In the genomic region with DNA sequence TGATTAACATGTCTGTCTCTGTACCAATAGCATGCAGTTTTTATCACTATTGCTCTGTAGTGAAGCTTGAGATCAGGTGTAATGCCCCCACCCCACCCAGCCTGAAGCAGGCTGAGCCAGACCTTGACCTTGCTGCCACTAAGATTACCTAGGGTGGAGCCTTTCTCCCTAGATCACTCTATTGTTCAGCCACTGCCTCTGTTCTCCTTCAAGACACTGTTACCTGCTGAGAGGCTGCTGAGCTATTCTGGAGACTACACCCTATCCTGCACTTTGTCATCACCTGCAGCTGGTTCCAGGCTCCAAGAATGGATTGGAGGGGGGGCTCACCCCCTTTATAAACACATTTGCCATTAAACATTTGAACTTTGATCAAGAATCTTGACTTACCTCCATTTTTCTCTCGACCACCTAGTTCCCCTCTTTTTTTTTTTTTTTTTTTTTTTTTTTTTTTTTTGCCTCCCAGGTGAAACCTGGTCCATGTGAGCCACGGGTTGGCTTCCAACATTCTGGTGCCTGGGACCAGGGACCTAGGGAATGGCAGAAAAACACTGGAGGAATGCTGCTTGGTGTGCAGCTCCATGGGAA, we compare ENCODE assay signal across 40 mouse cellular contexts. TPM values are rescaled to one million over a fixed set of nuclear protein-coding genes. Genes with fewer than 3 reads are reported as not detected.
"Had no signal": no experiment of that assay in that cellular context is flagged by ENCODE, and none has a peak within 500 bp of the region (broad histone marks: within the 10 kb centered on the region; RNA-seq: fewer than 3 reads in every experiment).

No protein-coding gene starts in this region.

- DNase-seq: gastrocnemius, postnatal 10 days; gastrocnemius, postnatal 25 days; heart, adult 18-20 months; heart, postnatal 10 days; heart, postnatal 4 days; kidney, adult 18-20 months; kidney, adult 8-10 months; kidney, postnatal 10 days; kidney, postnatal 25 days; kidney, postnatal 4 days; liver; liver, embryonic 13.5 days had no signal

- ATAC-seq: hindbrain, embryonic 16.5 days; inflammation-experienced regulatory T-cells, adult 6 months; intestine, embryonic 15.5 days; intestine, postnatal 0 days had no signal

- H3K9me3 ChIP-seq: hindbrain, embryonic 12.5 days; intestine, embryonic 15.5 days; limb, embryonic 10.5 days; liver, embryonic 13.5 days had no signal

- H3K27me3 ChIP-seq: heart, embryonic 12.5 days; hindbrain, embryonic 12.5 days; intestine, embryonic 15.5 days; limb, embryonic 12.5 days; liver, embryonic 13.5 days had no signal

- H3K27ac ChIP-seq: heart, embryonic 10.5 days; hindbrain, embryonic 10.5 days; hindbrain, embryonic 12.5 days; hindbrain, embryonic 14.5 days; intestine, embryonic 15.5 days; layer of hippocampus, adult 2 months; left cerebral cortex, adult 2 months; limb, embryonic 10.5 days; limb, embryonic 12.5 days; liver, embryonic 13.5 days had no signal

- H3K4me1 ChIP-seq: heart, embryonic 10.5 days; heart, embryonic 12.5 days; hindbrain, embryonic 10.5 days; hindbrain, embryonic 12.5 days; intestine, embryonic 15.5 days; limb, embryonic 10.5 days; limb, embryonic 12.5 days; liver, embryonic 13.5 days had no signal

- H3K36me3 ChIP-seq: heart, embryonic 10.5 days; heart, embryonic 12.5 days; hindbrain, embryonic 10.5 days; hindbrain, embryonic 12.5 days; intestine, embryonic 15.5 days; limb, embryonic 10.5 days; limb, embryonic 12.5 days; liver, embryonic 13.5 days had no signal

- H3K4me2 ChIP-seq: heart, embryonic 12.5 days; hindbrain, embryonic 12.5 days; hindbrain, embryonic 14.5 days; intestine, embryonic 15.5 days; limb, embryonic 12.5 days; liver, embryonic 11.5 days; liver, embryonic 13.5 days had no signal

- H3K9ac ChIP-seq: heart, embryonic 12.5 days; hindbrain, embryonic 12.5 days; hindbrain, embryonic 14.5 days; intestine, embryonic 15.5 days; limb, embryonic 12.5 days; liver, embryonic 13.5 days had no signal

- H3K4me3 ChIP-seq: heart, embryonic 10.5 days; heart, embryonic 12.5 days; hindbrain, embryonic 10.5 days; hindbrain, embryonic 12.5 days; intestine, embryonic 15.5 days; layer of hippocampus, adult 2 months; left cerebral cortex, adult 2 months; limb, embryonic 10.5 days; limb, embryonic 12.5 days; liver, embryonic 13.5 days had no signal

RNA-seq across cellular contexts. Expression of a gene that starts 28.3 kb away (rescaled TPM):
- total RNA-seq: gastrocnemius, adult 18-20 months; gastrocnemius, postnatal 10 days; gastrocnemius, postnatal 25 days; gastrocnemius, postnatal 4 days; granulocyte monocyte progenitor cell, adult 5-6 weeks; heart, adult 18-20 months; heart, adult 8-10 months; heart, postnatal 10 days; heart, postnatal 25 days; heart, postnatal 4 days; layer of hippocampus, adult 2 months; layer of hippocampus, postnatal 10 days; layer of hippocampus, postnatal 25 days; left cerebral cortex, adult 2 months; left cerebral cortex, postnatal 14 days; left cerebral cortex, postnatal 36 days had no signal
- polyA plus RNA-seq: heart, embryonic 10.5 days; heart, embryonic 12.5 days; heart, embryonic 14.5 days; heart, embryonic 16.5 days; hindbrain, embryonic 10.5 days; hindbrain, embryonic 14.5 days; inflammation-experienced regulatory T-cells, adult 6 months; intestine, embryonic 15.5 days; intestine, postnatal 0 days; kidney, embryonic 14.5 days; kidney, embryonic 16.5 days; limb, embryonic 10.5 days; limb, embryonic 12.5 days; limb, embryonic 14.5 days; liver, embryonic 11.5 days; liver, embryonic 13.5 days had no signal
